8 mouse cellular contexts compared by ENCODE assay signal in genomic region chr16:4557949-4558348, GRCm38 (mm10). TPM values are rescaled to one million over a fixed set of nuclear protein-coding genes. Genes with fewer than 3 reads are reported as not detected.
DNase-seq lines count a peak whose midpoint lies in the region; ATAC-seq and TF ChIP-seq lines count a peak whose summit lies in the region.

No protein-coding gene starts in this region.

- under 1% methylated on average over 19 of the region's 19 CpGs for WGBS in forebrain, embryonic 11.5 days
- WGBS in heart, embryonic 15.5 days, result under 1% methylated on average over 19 of the region's 19 CpGs
- under 1% methylated on average over 19 of the region's 19 CpGs for WGBS in liver, embryonic 11.5 days

- H3K9ac ChIP-seq in forebrain, embryonic 11.5 days (ENCODE audit: low read length), result peak overlapping the region; percentile 90
- peak overlapping the region; percentile 75 for H3K9ac ChIP-seq in heart, embryonic 15.5 days
- H3K9ac ChIP-seq in liver, embryonic 11.5 days (ENCODE audit: low read depth, low read length), result peak overlapping the region; percentile 94

- peak overlapping the region; percentile 92 for H3K4me2 ChIP-seq in forebrain, embryonic 11.5 days (ENCODE audit: low read depth, low read length, severe bottlenecking)
- peak overlapping the region; percentile 96 for H3K4me2 ChIP-seq in heart, embryonic 15.5 days
- peak overlapping the region; percentile 98 for H3K4me2 ChIP-seq in liver, embryonic 11.5 days
- peak overlapping the region; percentile 97 for H3K4me2 ChIP-seq in myocyte (ENCODE audit: low read depth)

- peak overlapping the region; percentile 32 for H3ac ChIP-seq in myocyte (ENCODE audit: control insufficient read depth, insufficient read length)

- peaks cover 4% of the 10 kb centered on the region; the same call in 1 of the 2 replicates for H3K4me1 ChIP-seq in forebrain, embryonic 11.5 days (replicated peaks; ENCODE audit: control insufficient read depth, insufficient read depth, low read length)
- H3K4me1 ChIP-seq in heart, embryonic 15.5 days (replicated peaks), result peaks cover 33% of the 10 kb centered on the region
- peaks cover 52% of the 10 kb centered on the region for H3K4me1 ChIP-seq in liver, embryonic 11.5 days (replicated peaks; ENCODE audit: control insufficient read depth, insufficient read depth, low read length)

- peak; percentile 55 to 57 for DNase-seq in CD8-positive naive resting alpha-beta T cell, adult 2 months (ENCODE audit: low read depth in 2 of 2, low spot score in 2 of 2)
- peak; percentile 65 for DNase-seq in c-Kit-positive CD71-positive TER-119-negative erythroid progenitor cells, embryonic 14.5 days (ENCODE audit: low read depth)
- DNase-seq in forebrain, embryonic 11.5 days (ENCODE audit: low spot score), result peak; percentile 74
- peak; percentile 82 for DNase-seq in kidney, postnatal 14 days
- DNase-seq in liver, embryonic 11.5 days (ENCODE audit: low spot score), result peak; percentile 71
- DNase-seq in splenic B cell, adult 2 months (ENCODE audit: low read depth, low spot score), result peak; percentile 69

- no peaks in the 10 kb centered on the region for H3K9me3 ChIP-seq in forebrain, embryonic 11.5 days (ENCODE audit: control insufficient read depth, low read length)
- H3K9me3 ChIP-seq in heart, embryonic 15.5 days (replicated peaks), result no peaks in the 10 kb centered on the region
- H3K9me3 ChIP-seq in liver, embryonic 11.5 days (ENCODE audit: control insufficient read depth, low read length), result no peaks in the 10 kb centered on the region

- no peaks in the 10 kb centered on the region; the same call in 1 of the 2 replicates for H3K36me3 ChIP-seq in forebrain, embryonic 11.5 days (ENCODE audit: control insufficient read depth, insufficient read depth, low read length)
- no peaks in the 10 kb centered on the region for H3K36me3 ChIP-seq in heart, embryonic 15.5 days
- H3K36me3 ChIP-seq in liver, embryonic 11.5 days (ENCODE audit: control insufficient read depth, insufficient read depth, low read length), result no peaks in the 10 kb centered on the region; the same call in 1 of the 2 replicates
- H3K36me3 ChIP-seq in myocyte (ENCODE audit: control insufficient read depth, insufficient read depth), result no peaks in the 10 kb centered on the region
- no peaks in the 10 kb centered on the region for H3K36me3 ChIP-seq in splenic B cell, adult 2 months (ENCODE audit: control insufficient read depth, insufficient read depth, low read length, poor library complexity, severe bottlenecking)

- peak overlapping the region; percentile 78 for H3K4me3 ChIP-seq in forebrain, embryonic 11.5 days (ENCODE audit: low read depth, low read length)
- H3K4me3 ChIP-seq in heart, embryonic 15.5 days, result peak overlapping the region; percentile 84
- H3K4me3 ChIP-seq in liver, embryonic 11.5 days (ENCODE audit: low read depth, low read length), result peak overlapping the region; percentile 87
- peak overlapping the region; percentile 80 for H3K4me3 ChIP-seq in myocyte

- H3K79me2 ChIP-seq in myocyte (ENCODE audit: control insufficient read depth, insufficient read depth), result peaks cover 48% of the 10 kb centered on the region

- peak; percentile 39 for ATAC-seq in forebrain, embryonic 11.5 days (replicated peaks; ENCODE audit: low FRiP score)
- peak; percentile 41 for ATAC-seq in heart, embryonic 15.5 days (replicated peaks; ENCODE audit: insufficient number of reproducible peaks, insufficient read depth, low FRiP score, low read depth)
- peak; percentile 68 for ATAC-seq in liver, embryonic 11.5 days (replicated peaks; ENCODE audit: low FRiP score)

- no peaks in the 10 kb centered on the region for H3K27me3 ChIP-seq in forebrain, embryonic 11.5 days (ENCODE audit: control insufficient read depth, insufficient read depth, low read length)
- H3K27me3 ChIP-seq in heart, embryonic 15.5 days, result no peaks in the 10 kb centered on the region
- no peaks in the 10 kb centered on the region for H3K27me3 ChIP-seq in liver, embryonic 11.5 days (replicated peaks; ENCODE audit: control insufficient read depth, insufficient read depth, low read length)
- H3K27me3 ChIP-seq in myocyte (ENCODE audit: control insufficient read depth, insufficient read depth, insufficient read length), result no peaks in the 10 kb centered on the region
- no peaks in the 10 kb centered on the region for H3K27me3 ChIP-seq in splenic B cell, adult 2 months (ENCODE audit: control insufficient read depth, insufficient read depth, low read length, poor library complexity, severe bottlenecking)

- peak; percentile 57 for TF ChIP-seq POLR2A in myocyte (IDR thresholded peaks at IDR 0.05; ENCODE audit: insufficient read length, low read depth)

- H3K27ac ChIP-seq in forebrain, embryonic 11.5 days (ENCODE audit: low read depth, low read length), result peak overlapping the region; percentile 92; the same call in 1 of the 2 replicates
- H3K27ac ChIP-seq in heart, embryonic 15.5 days, result peak overlapping the region; percentile 91
- peak overlapping the region; percentile 96 for H3K27ac ChIP-seq in liver, embryonic 11.5 days (ENCODE audit: low read depth, low read length)

TF ChIP-seq in myocyte, 11 proteins besides CTCF, POLR2A, EP300 and RAD21:
- TF ChIP-seq POLR2AphosphoS2 (IDR thresholded peaks at IDR 0.05; ENCODE audit: insufficient read length, low read depth), result peak; percentile 64
- no peak for TF ChIP-seq REST (IDR thresholded peaks at IDR 0.05; ENCODE audit: insufficient read depth, insufficient read length)
- TF ChIP-seq SRF (IDR thresholded peaks at IDR 0.05; ENCODE audit: control insufficient read depth, insufficient read length, low read depth), result no peak
- TF ChIP-seq CEBPB (IDR thresholded peaks at IDR 0.05; ENCODE audit: insufficient read depth, poor library complexity, severe bottlenecking), result no peak
- TF ChIP-seq USF1 (IDR thresholded peaks at IDR 0.05; ENCODE audit: low read depth), result peak; percentile 82
- TF ChIP-seq MAX (IDR thresholded peaks at IDR 0.05; ENCODE audit: low read depth), result peak; percentile 62
TF ChIP-seq in myocyte: peak in this region for 3.

RNA-seq across cellular contexts. Expression of gene Tfap4, which starts 1.7 kb away (rescaled TPM):
- polyA plus RNA-seq in forebrain, embryonic 11.5 days (2014; fragmentation: Nextera tagmentation; extraction: Ambion mirVana), result 27.7 and 28.6 TPM in 2 replicates
- 5.6 and 7.1 TPM in 2 replicates for polyA plus RNA-seq in heart, embryonic 15.5 days (2015; fragmentation: Nextera tagmentation; extraction: Ambion mirVana)
- 23.3 and 25.1 TPM in 2 replicates for polyA plus RNA-seq in liver, embryonic 11.5 days (2014; fragmentation: Nextera tagmentation; extraction: Ambion mirVana)
- 4.0 TPM for polyA plus RNA-seq in myocyte (2012; fragmentation: generic; extraction: Trizol)

RNA-seq across cellular contexts. Expression of gene Srl, which starts 16.3 kb away (rescaled TPM):
- 23.3 and 23.7 TPM in 2 replicates for polyA plus RNA-seq in forebrain, embryonic 11.5 days (2014; fragmentation: Nextera tagmentation; extraction: Ambion mirVana)
- polyA plus RNA-seq in heart, embryonic 15.5 days (2015; fragmentation: Nextera tagmentation; extraction: Ambion mirVana), result 227 and 253 TPM in 2 replicates
- polyA plus RNA-seq in liver, embryonic 11.5 days (2014; fragmentation: Nextera tagmentation; extraction: Ambion mirVana), result 8.7 and 8.8 TPM in 2 replicates
- 381 TPM for polyA plus RNA-seq in myocyte (2012; fragmentation: generic; extraction: Trizol)

RNA-seq across cellular contexts. Expression of gene Glis2, which starts 36.6 kb away (rescaled TPM):
- polyA plus RNA-seq in forebrain, embryonic 11.5 days (2014; fragmentation: Nextera tagmentation; extraction: Ambion mirVana), result 31.3 and 34.5 TPM in 2 replicates
- polyA plus RNA-seq in heart, embryonic 15.5 days (2015; fragmentation: Nextera tagmentation; extraction: Ambion mirVana), result 17.7 and 17.9 TPM in 2 replicates
- polyA plus RNA-seq in liver, embryonic 11.5 days (2014; fragmentation: Nextera tagmentation; extraction: Ambion mirVana), result 10.8 and 11.7 TPM in 2 replicates
- 29.6 TPM for polyA plus RNA-seq in myocyte (2012; fragmentation: generic; extraction: Trizol)

Comparison
In these comparisons a context has a peak if more than half of its experiments do, and no peak if none do; other contexts are left out.
1. Peak in every context shown above with its lines: DNase-seq, ATAC-seq, H3K4me3 ChIP-seq and H3K27ac ChIP-seq.